Mouse (Mus musculus) cerebellum, adult 2 months (tissue): ENCODE results near the gene Mis18a. TPM values are rescaled to one million over a fixed set of nuclear protein-coding genes. Genes with fewer than 3 reads are reported as not detected.

Experiments used
- DNase-seq, 2 experiments: peaks; one replicate each; pipeline ENCODE4 v3.0.0; 2021
- H3K27ac ChIP-seq: fragments of 200-500 bp; 2 replicates; pipeline ENCODE4 v1.5.1; 2012; ENCODE audit warnings: low read length, control low read depth, inconsistent platforms; ENCODE audit not compliant: insufficient read depth
- H3K27me3 ChIP-seq: fragments of 200-500 bp; 2 replicates; pipeline ENCODE4 v1.6.1; 2012; ENCODE audit warnings: inconsistent platforms, mild to moderate bottlenecking, low read length, moderate library complexity; ENCODE audit not compliant: control insufficient read depth, insufficient read depth
- H3K4me1 ChIP-seq: fragments of 200-500 bp; 2 replicates; pipeline ENCODE4 v1.6.1; 2011; ENCODE audit warnings: low read length; ENCODE audit not compliant: control insufficient read depth, insufficient read depth
- H3K4me3 ChIP-seq: fragments of 200-500 bp; replicated peaks from 2 replicates; pipeline ENCODE3; 2011; ENCODE audit warnings: mild to moderate bottlenecking, low read depth, low read length, control low read depth; ENCODE audit not compliant: insufficient read depth
- CTCF ChIP-seq: fragments of 200-500 bp; IDR thresholded peaks from 2 replicates; pipeline ENCODE4 v1.5.1; 2011; ENCODE audit warnings: low read depth, mild to moderate bottlenecking, control low read depth, low read length, moderate library complexity, borderline replicate concordance; ENCODE audit not compliant: insufficient read depth
- POLR2A ChIP-seq: fragments of 200-500 bp; IDR thresholded peaks from 2 replicates; pipeline ENCODE4 v1.6.1; 2011; ENCODE audit warnings: low read length, control low read depth, borderline replicate concordance; ENCODE audit not compliant: insufficient read depth
- WGBS: fragments of 180-500 bp; shearing (Covaris S2); methylation state at CpG from one replicate; pipeline ENCODE4 v1.1.7; 2018; 5-methylcytosine and 5-hydroxymethylcytosine counted together
- polyA plus RNA-seq: library from polyadenylated mRNA; depleted of rRNA; stranded (reverse); fragments of >200 nt; gene quantifications from 2 replicates; pipeline ENCODE4 v1.2.3, GENCODE M21; 2012; rRNA removed

Mis18a gene
- 6.5 and 8.6 TPM in 2 replicates for polyA plus RNA-seq

GRCm38 (mm10) chr16:90727233-90728115 is at the start of gene Mis18a:
Gene Mis18a, minus strand, starts transcription at chr16:90727404.
- TF ChIP-seq CTCF (no peak), POLR2A (peak; percentile 98)
- Histone ChIP-seq H3K27ac (peak within 1 kb of the TSS; percentile 66; the same call in 1 of the 2 replicates), H3K4me3 (peak within 1 kb of the TSS; percentile 94), H3K4me1 (no peaks in the 10 kb centered on the region), H3K27me3 (no peaks in the 10 kb centered on the region)
- WGBS, result 1% methylated on average over 53 of the region's 53 CpGs
- DNase-seq, result peak; percentile 95 to 96

DNA sequence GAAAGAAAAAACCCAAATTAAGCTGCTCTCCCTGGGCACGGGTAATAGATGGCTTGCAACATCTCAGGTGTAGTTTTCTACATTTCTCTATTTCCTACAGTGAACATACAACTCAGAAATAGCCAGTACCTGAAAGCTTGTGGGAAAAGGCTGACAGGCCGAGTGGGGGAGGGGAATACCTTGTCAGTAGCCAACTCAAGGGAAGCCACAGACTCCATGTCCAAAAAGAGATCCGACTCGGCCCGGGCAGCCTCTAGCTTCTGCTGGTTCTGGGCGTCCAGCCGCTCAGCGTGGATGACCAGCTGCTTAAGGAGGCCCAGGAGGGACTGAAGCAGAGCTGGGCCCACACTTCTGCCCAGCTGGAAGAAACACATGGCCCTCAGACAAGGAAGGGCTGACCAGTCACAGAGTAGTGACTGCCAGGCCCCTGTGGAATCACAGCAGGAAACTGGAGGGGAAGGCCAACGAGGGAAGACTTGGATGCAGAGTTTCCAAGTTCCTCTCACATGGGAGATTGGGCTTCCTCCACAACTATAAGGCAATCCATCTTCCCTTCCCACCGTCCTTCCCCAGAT is 48.8 kb upstream of the Mis18a start:
- DNase-seq, result peak in 1 of 2 experiments; percentile 4
- H3K27me3 ChIP-seq, result no peaks in the 10 kb centered on the region
- no peak overlapping the region for H3K4me3 ChIP-seq
- 25% methylated on average over 10 of the region's 10 CpGs for WGBS
- no peak overlapping the region for H3K27ac ChIP-seq
- H3K4me1 ChIP-seq, result no peaks in the 10 kb centered on the region; the same call in 1 of the 2 replicates
- no peak for TF ChIP-seq CTCF
- no peak for TF ChIP-seq POLR2A

- Histone ChIP-seq H3K27ac (no peak overlapping the region), H3K4me1 (no peaks in the 10 kb centered on the region; the same call in 1 of the 2 replicates), H3K27me3 (no peaks in the 10 kb centered on the region), H3K4me3 (no peak overlapping the region)
- 82% methylated on average over 6 of the region's 6 CpGs for WGBS
- TF ChIP-seq CTCF (no peak), POLR2A (no peak)
- no peak for DNase-seq
These were observed 47.4 kb upstream of the Mis18a start for GRCm38 (mm10) chr16:90774646-90775045.

DNA sequence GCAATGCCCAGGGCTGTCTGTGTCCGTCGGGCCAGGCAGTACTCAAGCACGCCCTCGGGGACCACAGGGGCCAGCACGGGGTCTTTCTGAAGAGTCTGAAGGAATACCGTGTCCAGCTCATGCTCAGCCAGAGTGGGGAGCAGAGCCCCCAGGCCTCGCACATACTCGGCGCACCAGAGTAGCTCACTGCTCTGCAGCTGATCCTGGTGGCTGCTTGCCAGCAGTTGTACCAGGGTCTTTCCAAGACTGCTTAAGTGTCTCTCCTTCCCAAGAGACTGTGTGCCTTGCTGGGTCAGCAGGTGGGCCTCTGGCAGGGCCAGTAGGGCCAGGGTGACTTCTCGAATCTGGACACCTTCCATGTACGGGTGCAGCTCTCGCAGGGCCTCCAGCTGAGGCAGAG is 47.0 kb upstream of the Mis18a start:
- TF ChIP-seq POLR2A, result no peak
- TF ChIP-seq CTCF, result no peak
- Histone ChIP-seq H3K4me3 (no peak overlapping the region), H3K27ac (no peak overlapping the region), H3K27me3 (no peaks in the 10 kb centered on the region), H3K4me1 (no peaks in the 10 kb centered on the region; the same call in 1 of the 2 replicates)
- no peak for DNase-seq
- WGBS, result 57% methylated on average over 12 of the region's 12 CpGs

GRCm38 (mm10) chr16:90766919-90767454 is 39.8 kb upstream of the Mis18a start:
- no peaks in the 10 kb centered on the region for H3K27me3 ChIP-seq
- no peak for DNase-seq
- H3K4me3 ChIP-seq, result no peak overlapping the region
- no peak overlapping the region for H3K27ac ChIP-seq
- WGBS, result 95% methylated on average over 15 of the region's 15 CpGs
- TF ChIP-seq POLR2A (no peak), CTCF (no peak)
- H3K4me1 ChIP-seq, result no peaks in the 10 kb centered on the region

GRCm38 (mm10) chr16:90765195-90765877 is 38.1 kb upstream of the Mis18a start:
- H3K27ac ChIP-seq, result no peak overlapping the region
- no peaks in the 10 kb centered on the region for H3K27me3 ChIP-seq
- no peak overlapping the region for H3K4me3 ChIP-seq
- TF ChIP-seq POLR2A (no peak), CTCF (no peak)
- no peaks in the 10 kb centered on the region for H3K4me1 ChIP-seq
- WGBS, result 69% methylated on average over 9 of the region's 9 CpGs
- DNase-seq, result no peak

- Histone ChIP-seq H3K27ac (no peak overlapping the region), H3K27me3 (no peaks in the 10 kb centered on the region), H3K4me3 (no peak overlapping the region), H3K4me1 (no peaks in the 10 kb centered on the region)
- no peak for TF ChIP-seq CTCF
- TF ChIP-seq POLR2A, result no peak
- 85% methylated on average over 4 of the region's 4 CpGs for WGBS
- no peak for DNase-seq
These were observed 33.3 kb upstream of the Mis18a start for GRCm38 (mm10) chr16:90760515-90760914.
